Mouse (Mus musculus): ENCODE results near the gene 1700011L22Rik. TPM values are rescaled to one million over a fixed set of nuclear protein-coding genes. Genes with fewer than 3 reads are reported as not detected.

The 1700011L22Rik gene
- not detected in 2 replicates for polyA plus RNA-seq (2015; fragmentation: Nextera tagmentation; extraction: Ambion mirVana)

- 69% methylated on average over 6 of the region's 6 CpGs for WGBS
- Histone ChIP-seq H3K36me3 (ENCODE audit: control insufficient read depth, insufficient read depth, low read length) (no peaks in the 10 kb centered on the region), H3K4me3 (ENCODE audit: low read length) (no peak within 1 kb of the TSS), H3K27ac (ENCODE audit: low read length) (no peak within 1 kb of the TSS), H3K27me3 (ENCODE audit: control insufficient read depth, insufficient read depth, low read depth, low read length) (no peaks in the 10 kb centered on the region), H3K4me2 (ENCODE audit: low read depth, low read length) (no peak within 1 kb of the TSS), H3K9me3 (ENCODE audit: control insufficient read depth, low read length) (no peaks in the 10 kb centered on the region), H3K9ac (ENCODE audit: low read length) (no peak within 1 kb of the TSS), H3K4me1 (replicated peaks; ENCODE audit: control insufficient read depth, insufficient read depth, low read length) (no peaks in the 10 kb centered on the region; the same call in 1 of the 2 replicates)
- no peak for ATAC-seq (ENCODE audit: low read depth)
These were observed at the start of gene 1700011L22Rik for GRCm38 (mm10) chr8:79248470-79248869. 1700011L22Rik (minus strand) TSS chr8:79248570.

DNA sequence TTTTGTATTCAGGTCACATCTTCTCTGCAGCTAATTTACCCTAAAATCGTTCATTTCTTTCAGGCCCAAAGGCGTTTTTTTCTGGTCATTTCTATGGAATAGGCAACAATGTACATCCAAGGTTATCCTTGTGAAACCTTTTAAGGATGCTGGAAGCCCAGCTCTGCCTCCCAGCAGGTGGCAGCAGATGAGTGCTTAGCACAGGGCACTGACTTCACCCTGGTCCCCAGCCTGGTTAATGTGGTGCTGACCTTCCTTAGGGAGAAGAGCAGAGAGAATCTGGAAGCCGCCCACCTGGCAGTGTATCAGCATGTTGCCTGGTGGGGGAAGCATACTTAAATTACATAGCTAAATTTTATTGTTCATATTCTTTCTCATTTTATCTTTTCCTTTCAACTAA lies 49.4 kb upstream of the 1700011L22Rik start:
- Histone ChIP-seq H3K4me3 (ENCODE audit: low read length) (no peak overlapping the region), H3K4me2 (ENCODE audit: low read depth, low read length) (no peak overlapping the region), H3K9me3 (ENCODE audit: control insufficient read depth, low read length) (no peaks in the 10 kb centered on the region), H3K27me3 (ENCODE audit: control insufficient read depth, insufficient read depth, low read depth, low read length) (no peaks in the 10 kb centered on the region), H3K9ac (ENCODE audit: low read length) (no peak overlapping the region), H3K4me1 (replicated peaks; ENCODE audit: control insufficient read depth, insufficient read depth, low read length) (peaks cover 15% of the 10 kb centered on the region), H3K27ac (ENCODE audit: low read length) (no peak overlapping the region), H3K36me3 (ENCODE audit: control insufficient read depth, insufficient read depth, low read length) (no peaks in the 10 kb centered on the region)
- ATAC-seq (ENCODE audit: low read depth) = no peak
- 27% methylated on average over 3 of the region's 3 CpGs for WGBS

GRCm38 (mm10) chr8:79295276-79296105 lies 47.1 kb upstream of the 1700011L22Rik start:
- Histone ChIP-seq H3K9me3 (ENCODE audit: control insufficient read depth, low read length) (no peaks in the 10 kb centered on the region), H3K9ac (ENCODE audit: low read length) (peak overlapping the region; percentile 88), H3K27me3 (ENCODE audit: control insufficient read depth, insufficient read depth, low read depth, low read length) (no peaks in the 10 kb centered on the region), H3K4me2 (ENCODE audit: low read depth, low read length) (peak overlapping the region; percentile 88), H3K27ac (ENCODE audit: low read length) (peak overlapping the region; percentile 97), H3K4me1 (replicated peaks; ENCODE audit: control insufficient read depth, insufficient read depth, low read length) (peaks cover 15% of the 10 kb centered on the region), H3K4me3 (ENCODE audit: low read length) (peak overlapping the region; percentile 73), H3K36me3 (ENCODE audit: control insufficient read depth, insufficient read depth, low read length) (no peaks in the 10 kb centered on the region)
- 11% methylated on average over 18 of the region's 18 CpGs for WGBS
- no peak for ATAC-seq (ENCODE audit: low read depth)

- H3K27me3 ChIP-seq (ENCODE audit: control insufficient read depth, insufficient read depth, low read depth, low read length) = no peaks in the 10 kb centered on the region
- no peaks in the 10 kb centered on the region for H3K36me3 ChIP-seq (ENCODE audit: control insufficient read depth, insufficient read depth, low read length)
- under 1% methylated on average over 71 of the region's 74 CpGs for WGBS
- H3K4me2 ChIP-seq (ENCODE audit: low read depth, low read length) = peak within 1 kb of the TSS; percentile 88
- H3K4me1 ChIP-seq (replicated peaks; ENCODE audit: control insufficient read depth, insufficient read depth, low read length) = peaks cover 15% of the 10 kb centered on the region
- H3K9me3 ChIP-seq (ENCODE audit: control insufficient read depth, low read length) = no peaks in the 10 kb centered on the region
- peak within 1 kb of the TSS; percentile 73 for H3K4me3 ChIP-seq (ENCODE audit: low read length)
- H3K9ac ChIP-seq (ENCODE audit: low read length) = peak within 1 kb of the TSS; percentile 88
- peak; percentile 98 for ATAC-seq (ENCODE audit: low read depth)
- peak within 1 kb of the TSS; percentile 97 for H3K27ac ChIP-seq (ENCODE audit: low read length)
These were observed 46.4 kb upstream of the 1700011L22Rik start, which contains the start of gene Mmaa for GRCm38 (mm10) chr8:79294610-79295275. Mmaa (minus strand) TSS chr8:79294937.

- H3K36me3 ChIP-seq (ENCODE audit: control insufficient read depth, insufficient read depth, low read length) = no peaks in the 10 kb centered on the region
- H3K9ac ChIP-seq (ENCODE audit: low read length) = peak overlapping the region; percentile 43
- no peaks in the 10 kb centered on the region for H3K27me3 ChIP-seq (ENCODE audit: control insufficient read depth, insufficient read depth, low read depth, low read length)
- no peaks in the 10 kb centered on the region for H3K9me3 ChIP-seq (ENCODE audit: control insufficient read depth, low read length)
- 38% methylated on average over 3 of the region's 3 CpGs for WGBS
- peak overlapping the region; percentile 63 for H3K4me2 ChIP-seq (ENCODE audit: low read depth, low read length)
- peaks cover 17% of the 10 kb centered on the region for H3K4me1 ChIP-seq (replicated peaks; ENCODE audit: control insufficient read depth, insufficient read depth, low read length)
- 0 out of 2 replicates have a peak overlapping the region, but pooled peaks have one; percentile 55 for H3K27ac ChIP-seq (ENCODE audit: low read length)
- peak overlapping the region; percentile 32 for H3K4me3 ChIP-seq (ENCODE audit: low read length)
- no peak for ATAC-seq (ENCODE audit: low read depth)
These were observed 45.5 kb upstream of the 1700011L22Rik start for GRCm38 (mm10) chr8:79293841-79294240.

DNA sequence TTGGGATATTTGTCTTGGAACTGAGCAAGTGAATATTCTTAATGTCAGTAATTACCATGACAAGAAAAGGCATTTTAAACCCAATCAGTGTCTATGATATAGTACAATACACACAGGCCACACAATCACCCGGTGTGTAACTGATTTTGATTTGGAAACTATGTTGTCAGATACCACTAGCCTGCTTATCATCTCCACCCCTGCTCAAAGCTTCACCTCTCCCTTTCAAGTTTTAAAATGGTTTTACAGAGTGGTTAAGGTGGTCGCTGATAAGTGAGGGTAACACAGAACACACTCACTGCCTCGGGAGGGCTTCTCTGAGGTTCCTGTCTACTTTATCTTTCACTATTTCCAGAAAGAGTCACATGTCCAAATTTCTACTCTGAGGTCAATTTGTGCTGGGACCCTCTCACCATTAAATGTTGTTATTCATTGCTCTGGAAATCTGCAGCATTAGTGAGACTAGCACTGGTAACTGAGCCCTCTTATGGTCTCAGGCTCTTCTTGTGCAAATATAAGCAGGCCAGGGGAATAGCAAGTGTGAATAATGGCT lies 44.4 kb upstream of the 1700011L22Rik start:
- Histone ChIP-seq H3K9ac (ENCODE audit: low read length) (no peak overlapping the region), H3K4me1 (replicated peaks; ENCODE audit: control insufficient read depth, insufficient read depth, low read length) (peaks cover 17% of the 10 kb centered on the region), H3K36me3 (ENCODE audit: control insufficient read depth, insufficient read depth, low read length) (no peaks in the 10 kb centered on the region), H3K27ac (ENCODE audit: low read length) (peak overlapping the region; percentile 55), H3K4me2 (ENCODE audit: low read depth, low read length) (peak overlapping the region; percentile 63), H3K27me3 (ENCODE audit: control insufficient read depth, insufficient read depth, low read depth, low read length) (no peaks in the 10 kb centered on the region), H3K4me3 (ENCODE audit: low read length) (peak overlapping the region; percentile 3; the same call in 1 of the 2 replicates), H3K9me3 (ENCODE audit: control insufficient read depth, low read length) (no peaks in the 10 kb centered on the region)
- no peak for ATAC-seq (ENCODE audit: low read depth)
- WGBS = 50% methylated on average over 3 of the region's 3 CpGs

- Histone ChIP-seq H3K4me3 (ENCODE audit: low read length) (no peak overlapping the region), H3K9me3 (ENCODE audit: control insufficient read depth, low read length) (no peaks in the 10 kb centered on the region), H3K27me3 (ENCODE audit: control insufficient read depth, insufficient read depth, low read depth, low read length) (no peaks in the 10 kb centered on the region), H3K27ac (ENCODE audit: low read length) (no peak overlapping the region), H3K36me3 (ENCODE audit: control insufficient read depth, insufficient read depth, low read length) (no peaks in the 10 kb centered on the region), H3K4me1 (replicated peaks; ENCODE audit: control insufficient read depth, insufficient read depth, low read length) (peaks cover 12% of the 10 kb centered on the region), H3K4me2 (ENCODE audit: low read depth, low read length) (no peak overlapping the region), H3K9ac (ENCODE audit: low read length) (no peak overlapping the region)
- WGBS = 60% methylated on average over 5 of the region's 5 CpGs
- ATAC-seq (ENCODE audit: low read depth) = no peak
These were observed 41.2 kb upstream of the 1700011L22Rik start for GRCm38 (mm10) chr8:79289592-79289991.

- no peaks in the 10 kb centered on the region for H3K9me3 ChIP-seq (ENCODE audit: control insufficient read depth, low read length)
- ATAC-seq (ENCODE audit: low read depth) = no peak
- H3K4me3 ChIP-seq (ENCODE audit: low read length) = no peak overlapping the region
- H3K36me3 ChIP-seq (ENCODE audit: control insufficient read depth, insufficient read depth, low read length) = no peaks in the 10 kb centered on the region
- no peaks in the 10 kb centered on the region for H3K27me3 ChIP-seq (ENCODE audit: control insufficient read depth, insufficient read depth, low read depth, low read length)
- H3K4me2 ChIP-seq (ENCODE audit: low read depth, low read length) = no peak overlapping the region
- peaks cover 10% of the 10 kb centered on the region for H3K4me1 ChIP-seq (replicated peaks; ENCODE audit: control insufficient read depth, insufficient read depth, low read length)
- 44% methylated on average over 2 of the region's 2 CpGs for WGBS
- H3K9ac ChIP-seq (ENCODE audit: low read length) = no peak overlapping the region
- no peak overlapping the region for H3K27ac ChIP-seq (ENCODE audit: low read length)
These were observed 40.3 kb upstream of the 1700011L22Rik start for GRCm38 (mm10) chr8:79288681-79289080.

- no peaks in the 10 kb centered on the region for H3K9me3 ChIP-seq (ENCODE audit: control insufficient read depth, low read length)
- H3K27ac ChIP-seq (ENCODE audit: low read length) = no peak overlapping the region
- H3K9ac ChIP-seq (ENCODE audit: low read length) = no peak overlapping the region
- H3K36me3 ChIP-seq (ENCODE audit: control insufficient read depth, insufficient read depth, low read length) = no peaks in the 10 kb centered on the region
- H3K27me3 ChIP-seq (ENCODE audit: control insufficient read depth, insufficient read depth, low read depth, low read length) = no peaks in the 10 kb centered on the region
- ATAC-seq (ENCODE audit: low read depth) = no peak
- peaks cover 5% of the 10 kb centered on the region for H3K4me1 ChIP-seq (replicated peaks; ENCODE audit: control insufficient read depth, insufficient read depth, low read length)
- no peak overlapping the region for H3K4me3 ChIP-seq (ENCODE audit: low read length)
- H3K4me2 ChIP-seq (ENCODE audit: low read depth, low read length) = no peak overlapping the region
- WGBS = 91% methylated on average over 4 of the region's 4 CpGs
These were observed 39.9 kb upstream of the 1700011L22Rik start for GRCm38 (mm10) chr8:79288250-79288649.

All from lung, embryonic 16.5 days (tissue).